Mouse (Mus musculus) lung, postnatal 0 days (tissue): Measurements from ENCODE around the gene Galnt14. TPM values are rescaled to one million over a fixed set of nuclear protein-coding genes. Genes with fewer than 3 reads are reported as not detected.

Experiments used
- ATAC-seq: fragments of 200-750 bp; cut with Nextera tagmentation; 2 replicates; pipeline ENCODE4 v1.8.0; 2017; ENCODE audit warnings: moderate library complexity
- DNase-seq: peaks from one replicate; pipeline ENCODE4 v3.0.0-alpha.2; 2016; ENCODE audit warnings: low spot score
- H3K27ac ChIP-seq: fragments of 300-500 bp; sonication (generic); 2 replicates; pipeline ENCODE4 v1.5.1; 2014; ENCODE audit warnings: antibody characterized with exemption, mild to moderate bottlenecking, low read length, mixed read lengths
- H3K27me3 ChIP-seq: fragments of 300-500 bp; sonication (generic); replicated peaks from 2 replicates; pipeline ENCODE4 v1.6.1; 2014; ENCODE audit warnings: low read length, mixed read lengths; ENCODE audit not compliant: insufficient read depth
- H3K36me3 ChIP-seq: fragments of 300-500 bp; sonication (generic); 2 replicates; pipeline ENCODE4 v1.6.1; 2014; ENCODE audit warnings: low read length, mixed read lengths; ENCODE audit not compliant: insufficient read depth
- H3K4me1 ChIP-seq: fragments of 300-500 bp; sonication (generic); 2 replicates; pipeline ENCODE4 v1.6.1; 2014; ENCODE audit warnings: antibody characterized with exemption, low read depth, low read length, mixed read lengths; ENCODE audit not compliant: insufficient read depth
- H3K4me2 ChIP-seq: fragments of 300-500 bp; sonication (generic); replicated peaks from 2 replicates; pipeline ENCODE4 v1.6.1; 2014; ENCODE audit warnings: low read depth, mild to moderate bottlenecking, low read length, moderate library complexity, mixed read lengths
- H3K4me3 ChIP-seq: fragments of 300-500 bp; sonication (generic); 2 replicates; pipeline ENCODE4 v1.5.1; 2014; ENCODE audit warnings: low read depth, low read length
- H3K9ac ChIP-seq: fragments of 300-500 bp; sonication (generic); replicated peaks from 2 replicates; pipeline ENCODE4 v1.6.1; 2014; ENCODE audit warnings: low read depth, mild to moderate bottlenecking
- H3K9me3 ChIP-seq: fragments of 300-500 bp; sonication (generic); 2 replicates; pipeline ENCODE4 v1.6.1; 2016; ENCODE audit warnings: low read length, mixed read lengths
- CTCF ChIP-seq: IDR thresholded peaks from 2 replicates; pipeline ENCODE4 v1.5.1; 2016; ENCODE audit warnings: antibody characterized with exemption, mild to moderate bottlenecking
- EP300 ChIP-seq: IDR thresholded peaks from 2 replicates; pipeline ENCODE4 v1.6.1; 2016; ENCODE audit warnings: antibody characterized with exemption, mild to moderate bottlenecking, control low read depth
- whole genome bisulfite sequencing: fragments of 180-500 bp; shearing (Covaris S2); extraction: QIAGEN DNeasy Blood & Tissue Kit; methylation state at CpG from one replicate; pipeline ENCODE4 v1.1.7; 2014; 5-methylcytosine and 5-hydroxymethylcytosine counted together
- polyA plus RNA-seq: library from polyadenylated mRNA; unstranded; fragments of >200 nt; fragmentation: Nextera tagmentation; extraction: Ambion mirVana; gene quantifications from 2 replicates; pipeline ENCODE4 v1.2.1, GENCODE M21; 2015

Gene Galnt14
- polyA plus RNA-seq, 1 experiment from 2014 or later = 0.06 TPM

DNA sequence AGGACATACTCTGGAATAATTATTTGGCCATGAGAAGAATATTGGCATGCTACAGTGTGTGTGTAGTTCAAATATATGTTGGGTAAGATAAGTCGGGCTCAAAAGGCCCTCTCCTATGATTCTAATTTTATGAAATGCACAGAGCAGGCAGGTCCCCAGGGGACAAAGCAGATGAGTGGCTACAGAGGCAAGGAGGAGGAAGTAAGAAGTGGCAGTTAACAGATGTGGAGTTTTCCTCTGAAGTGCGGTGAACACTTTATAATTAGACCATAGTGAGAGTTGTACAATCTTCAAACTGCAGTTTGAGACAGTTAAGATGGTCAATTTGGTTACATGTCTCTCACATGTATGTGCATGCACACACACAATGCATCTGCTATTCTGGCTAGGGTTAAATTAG is 178.4 kb downstream of the Galnt14 start:
- H3K4me1 ChIP-seq = no peaks in the 10 kb centered on the region
- H3K4me3 ChIP-seq = no peak overlapping the region
- no peak for DNase-seq
- H3K27me3 ChIP-seq = no peaks in the 10 kb centered on the region
- TF ChIP-seq CTCF (no peak), EP300 (no peak)
- H3K4me2 ChIP-seq = no peak overlapping the region
- no peak for ATAC-seq
- no peak overlapping the region for H3K27ac ChIP-seq
- no peaks in the 10 kb centered on the region for H3K9me3 ChIP-seq
- no peaks in the 10 kb centered on the region for H3K36me3 ChIP-seq
- WGBS = 80% methylated on average over 2 of the region's 2 CpGs
- H3K9ac ChIP-seq = no peak overlapping the region

DNA sequence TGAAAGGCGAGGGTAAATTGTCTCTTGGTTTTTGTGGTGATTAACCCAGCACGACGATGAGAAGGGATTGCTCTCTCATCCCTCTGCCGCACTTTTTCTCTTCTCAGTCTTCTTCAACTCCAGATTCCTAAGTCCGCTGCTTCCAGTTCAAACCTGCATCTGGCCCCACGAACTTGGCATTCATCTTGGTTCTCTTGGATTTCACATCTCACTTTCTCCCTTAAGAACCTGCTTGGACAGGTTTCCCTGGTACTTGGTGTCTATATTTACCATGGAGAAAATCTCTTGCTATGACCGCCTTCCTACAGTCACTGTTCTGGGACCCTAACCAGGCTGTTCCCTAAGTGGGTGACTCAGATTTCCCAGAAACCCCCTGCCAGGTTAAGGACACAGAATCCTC is 188.1 kb downstream of the Galnt14 start:
- DNase-seq (no peak), ATAC-seq (no peak)
- Histone ChIP-seq H3K27me3 (no peaks in the 10 kb centered on the region), H3K9me3 (no peaks in the 10 kb centered on the region), H3K9ac (no peak overlapping the region), H3K36me3 (no peaks in the 10 kb centered on the region), H3K4me3 (no peak overlapping the region), H3K4me2 (no peak overlapping the region), H3K4me1 (no peaks in the 10 kb centered on the region), H3K27ac (no peak overlapping the region)
- TF ChIP-seq CTCF (no peak), EP300 (no peak)
- 81% methylated on average over 7 of the region's 7 CpGs for WGBS

DNA sequence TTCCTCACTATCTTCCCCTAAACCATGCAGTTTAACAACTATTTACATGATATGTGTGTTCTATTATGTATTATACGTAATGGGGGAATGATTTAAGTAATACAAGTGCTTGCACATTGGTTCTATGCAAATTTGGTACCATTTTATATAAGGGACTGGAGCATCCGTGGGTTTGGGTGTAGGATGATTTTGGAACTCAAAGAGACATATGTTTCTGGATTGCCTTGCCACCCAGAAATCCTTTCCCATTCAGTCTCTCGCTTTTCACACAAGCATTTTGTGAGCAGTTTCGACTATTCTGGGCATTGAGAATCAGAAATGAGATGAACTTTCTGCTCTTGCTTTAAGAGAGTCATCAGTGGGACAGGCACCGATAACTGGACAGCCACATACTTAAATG is 190.9 kb downstream of the Galnt14 start:
- no peak overlapping the region for H3K4me3 ChIP-seq
- no peaks in the 10 kb centered on the region for H3K9me3 ChIP-seq
- no peak for TF ChIP-seq EP300
- no peak for TF ChIP-seq CTCF
- ATAC-seq (no peak), DNase-seq (no peak)
- H3K27ac ChIP-seq = no peak overlapping the region
- no peak overlapping the region for H3K9ac ChIP-seq
- H3K4me1 ChIP-seq = no peaks in the 10 kb centered on the region
- H3K4me2 ChIP-seq = no peak overlapping the region
- H3K27me3 ChIP-seq = no peaks in the 10 kb centered on the region
- WGBS = 71% methylated on average over 5 of the region's 5 CpGs
- H3K36me3 ChIP-seq = no peaks in the 10 kb centered on the region

DNA sequence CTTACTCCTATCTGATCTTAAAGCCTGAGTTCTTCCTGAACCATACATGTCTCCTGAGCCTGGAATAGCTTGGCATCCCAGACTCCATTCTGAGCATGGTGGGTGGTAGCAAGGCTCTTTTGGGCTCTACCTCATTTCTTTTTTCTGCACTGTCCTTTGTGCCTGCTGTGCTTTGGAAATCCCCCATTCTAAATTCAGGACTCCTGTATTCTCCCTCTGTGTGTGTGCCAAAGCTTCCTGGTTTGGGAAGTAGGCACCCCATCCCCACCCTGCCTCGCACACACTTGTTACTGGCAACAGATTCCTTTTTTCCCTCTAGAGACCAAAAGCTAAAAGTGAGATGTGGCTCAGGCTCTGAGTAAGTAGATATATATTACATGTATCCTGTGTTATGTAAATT is 191.9 kb downstream of the Galnt14 start:
- no peak overlapping the region for H3K4me3 ChIP-seq
- H3K4me2 ChIP-seq = no peak overlapping the region
- no peaks in the 10 kb centered on the region for H3K9me3 ChIP-seq
- no peaks in the 10 kb centered on the region for H3K27me3 ChIP-seq
- TF ChIP-seq CTCF (no peak), EP300 (no peak)
- H3K4me1 ChIP-seq = no peaks in the 10 kb centered on the region
- no peaks in the 10 kb centered on the region for H3K36me3 ChIP-seq
- H3K9ac ChIP-seq = no peak overlapping the region
- 83% methylated on average over 1 of the region's 1 CpGs for WGBS
- no peak overlapping the region for H3K27ac ChIP-seq
- no peak for ATAC-seq
- DNase-seq = no peak

DNA sequence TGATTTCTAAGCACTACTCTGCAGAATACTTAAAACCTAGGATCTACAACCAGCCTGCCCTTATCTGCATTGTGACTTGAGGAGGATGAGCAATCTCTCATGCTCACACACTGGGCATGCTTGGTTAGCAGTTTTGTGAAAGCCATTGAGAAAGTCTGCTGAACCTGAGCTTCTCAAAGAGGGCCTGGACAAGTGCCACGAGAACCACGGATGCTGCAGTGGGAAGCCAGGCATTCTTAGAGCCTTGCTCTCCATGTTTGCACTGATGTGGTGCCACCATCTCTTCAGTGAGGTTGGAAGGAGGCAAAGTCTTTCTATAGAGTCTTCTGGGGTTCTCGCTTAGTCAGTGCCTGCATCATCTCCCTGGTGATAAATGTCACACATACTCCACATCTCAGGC is 194.7 kb downstream of the Galnt14 start:
- Histone ChIP-seq H3K36me3 (no peaks in the 10 kb centered on the region), H3K9ac (no peak overlapping the region), H3K9me3 (no peaks in the 10 kb centered on the region), H3K4me2 (no peak overlapping the region), H3K27ac (no peak overlapping the region), H3K27me3 (no peaks in the 10 kb centered on the region), H3K4me1 (no peaks in the 10 kb centered on the region), H3K4me3 (no peak overlapping the region)
- ATAC-seq (no peak), DNase-seq (no peak)
- no peak for TF ChIP-seq EP300
- TF ChIP-seq CTCF = no peak
- WGBS = 83% methylated on average over 3 of the region's 3 CpGs

DNA sequence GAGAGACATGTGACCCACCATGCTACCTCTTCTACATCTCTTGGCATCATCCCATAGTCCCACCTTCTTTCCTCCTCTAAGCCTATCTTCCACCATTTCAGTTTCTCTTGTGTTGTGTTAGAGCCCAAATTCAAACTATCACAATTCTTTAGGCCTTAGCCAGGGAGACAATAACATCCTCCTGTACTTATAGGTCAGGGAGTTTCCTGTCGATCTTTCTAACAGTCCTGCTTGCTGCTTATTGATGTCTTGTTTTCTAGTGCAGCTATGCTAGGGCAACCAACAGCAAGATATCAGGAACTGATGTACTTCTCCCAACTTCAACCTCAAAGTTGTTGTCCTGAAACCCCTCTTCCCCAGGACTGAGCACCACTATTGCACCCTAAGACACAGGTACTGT is 195.4 kb downstream of the Galnt14 start:
- Histone ChIP-seq H3K4me2 (no peak overlapping the region), H3K4me3 (no peak overlapping the region), H3K36me3 (no peaks in the 10 kb centered on the region), H3K9me3 (no peaks in the 10 kb centered on the region), H3K27me3 (no peaks in the 10 kb centered on the region), H3K9ac (no peak overlapping the region), H3K4me1 (no peaks in the 10 kb centered on the region), H3K27ac (no peak overlapping the region)
- DNase-seq (no peak), ATAC-seq (no peak)
- no peak for TF ChIP-seq EP300
- TF ChIP-seq CTCF = no peak
- 80% methylated on average over 1 of the region's 1 CpGs for WGBS

DNA sequence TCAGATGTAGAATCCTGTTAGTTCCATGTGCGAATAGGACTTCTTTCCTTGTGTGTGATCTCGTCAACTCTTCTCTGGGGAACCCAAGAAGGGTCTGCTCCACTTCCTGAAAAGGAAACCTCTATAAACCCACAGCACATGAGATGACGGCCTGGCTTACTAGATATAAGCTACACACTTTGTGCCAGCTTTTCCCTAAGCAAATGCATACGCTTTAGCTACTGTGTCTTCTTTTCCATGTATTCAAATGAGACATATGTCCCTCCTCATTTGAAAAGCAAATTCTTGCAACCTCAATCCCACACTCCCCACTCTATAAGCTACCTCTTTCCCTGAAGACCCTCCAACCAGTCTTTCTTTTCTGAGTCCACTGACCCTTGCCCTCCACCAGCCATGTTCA is 196.0 kb downstream of the Galnt14 start:
- Histone ChIP-seq H3K9ac (no peak overlapping the region), H3K4me3 (no peak overlapping the region), H3K4me1 (no peaks in the 10 kb centered on the region), H3K36me3 (no peaks in the 10 kb centered on the region), H3K27me3 (no peaks in the 10 kb centered on the region), H3K9me3 (no peaks in the 10 kb centered on the region), H3K27ac (no peak overlapping the region), H3K4me2 (no peak overlapping the region)
- 71% methylated on average over 4 of the region's 4 CpGs for WGBS
- no peak for DNase-seq
- TF ChIP-seq EP300 (no peak), CTCF (no peak)
- ATAC-seq = no peak
